ENCODE assay signal across 14 mouse cellular contexts in genomic region chr3:67450601-67451210, GRCm38 (mm10). TPM values are rescaled to one million over a fixed set of nuclear protein-coding genes. Genes with fewer than 3 reads are reported as not detected.
DNase-seq lines count a peak whose midpoint lies in the region; ATAC-seq and TF ChIP-seq lines count a peak whose summit lies in the region.
"Had no signal": no experiment of that assay in that cellular context is flagged by ENCODE, and none has a peak within 500 bp of the region (broad histone marks: within the 10 kb centered on the region; RNA-seq: fewer than 3 reads in every experiment).

No protein-coding gene starts in this region.

- no peaks in the 10 kb centered on the region for H3K4me1 ChIP-seq in kidney, postnatal 0 days (replicated peaks; ENCODE audit: insufficient read depth, low read length)
- H3K4me1 ChIP-seq: megakaryocyte, embryonic 14.5 days had no signal

- no peak overlapping the region for H3K4me2 ChIP-seq in kidney, postnatal 0 days (ENCODE audit: low read length)

- no peaks in the 10 kb centered on the region for H3K27me3 ChIP-seq in kidney, postnatal 0 days (ENCODE audit: insufficient read depth, low read length)
- H3K27me3 ChIP-seq: megakaryocyte, embryonic 14.5 days had no signal

- peak overlapping the region; percentile 62 for H3K4me3 ChIP-seq in gastrocnemius, adult 2 months
- no peak overlapping the region for H3K4me3 ChIP-seq in kidney, postnatal 0 days (replicated peaks; ENCODE audit: low read depth, low read length)
- H3K4me3 ChIP-seq: megakaryocyte, embryonic 14.5 days had no signal

- peaks cover 44% of the 10 kb centered on the region for H3K36me3 ChIP-seq in kidney, postnatal 0 days (ENCODE audit: insufficient read depth, low read length)

- H3K27ac ChIP-seq in gastrocnemius, adult 2 months, result 0 out of 2 replicates have a peak overlapping the region, but pooled peaks have one; percentile 0
- H3K27ac ChIP-seq in kidney, postnatal 0 days, result no peak overlapping the region; the same call in 1 of the 2 replicates

- no peak for DNase-seq in gastrocnemius, adult 2 months
- no peak for DNase-seq in gastrocnemius, adult 8-10 months (ENCODE audit: low spot score in 2 of 2)
- peak; percentile 24 for DNase-seq in kidney, postnatal 0 days (ENCODE audit: low spot score)
- no peak for DNase-seq in kidney, adult 9 months
- peak; percentile 21 for DNase-seq in 3T3-L1 (ENCODE audit: low read depth, low spot score)
- peak; percentile 21 for DNase-seq in heart, postnatal 4 days
- no peak for DNase-seq in testis, postnatal 10 days (ENCODE audit: low spot score)
- no peak for DNase-seq in cerebellum, postnatal 4 days (ENCODE audit: low spot score in 2 of 2)
- DNase-seq: cerebellum, adult 18-20 months; embryo, embryonic 11 days; right cerebral cortex, postnatal 25 days; thymus, postnatal 36 days had no signal

- intact Hi-C loops in gastrocnemius, adult 2 months (cut with DNase I), result no loop called here

- 79% methylated on average over 5 of the region's 5 CpGs for WGBS in kidney, postnatal 0 days

- no peaks in the 10 kb centered on the region for H3K9me3 ChIP-seq in kidney, postnatal 0 days (replicated peaks; ENCODE audit: low read length)
- H3K9me3 ChIP-seq: megakaryocyte, embryonic 14.5 days had no signal

- no peak; the same call in 1 of the 2 replicates for ATAC-seq in kidney, postnatal 0 days (replicated peaks; ENCODE audit: low FRiP score, low read depth)
- ATAC-seq: activated CD4-positive, CD25-positive, alpha-beta regulatory T cell, adult 4 months had no signal

- no peak overlapping the region for H3K9ac ChIP-seq in kidney, postnatal 0 days (ENCODE audit: low read depth, low read length)

- TF ChIP-seq CTCF in gastrocnemius, adult 2 months (IDR thresholded peaks at IDR 0.05), result no peak
- no peak for TF ChIP-seq CTCF in kidney, postnatal 0 days (IDR thresholded peaks at IDR 0.05; ENCODE audit: low read depth)

RNA-seq across cellular contexts. Expression of gene Lxn, which starts 13.0 kb away (rescaled TPM):
- total RNA-seq in gastrocnemius, adult 2 months (2021), result 1 to 10 TPM in 1 of 2 experiments, under 1 TPM in 1; 0.94 to 1.9 TPM
- 1 to 10 TPM in 3 of 4 experiments, under 1 TPM in 1; 0.29 to 2.3 (median 1.1) TPM for total RNA-seq in gastrocnemius, adult 8-10 months (2022)
- 66.6 and 70.1 TPM in 2 replicates for polyA plus RNA-seq in kidney, postnatal 0 days (2015; fragmentation: Nextera tagmentation; extraction: Ambion mirVana)
- total RNA-seq in heart, postnatal 4 days (2021), result 10 to 100 TPM; 23.1 to 23.4 TPM

RNA-seq across cellular contexts. Expression of gene Gfm1, which starts 20.8 kb away (rescaled TPM):
- total RNA-seq in gastrocnemius, adult 2 months (2021), result 100 to 1,000 TPM; 104 to 135 TPM
- total RNA-seq in gastrocnemius, adult 8-10 months (2022), result 100 to 1,000 TPM; 107 to 116 (median 111) TPM
- polyA plus RNA-seq in kidney, postnatal 0 days (2015; fragmentation: Nextera tagmentation; extraction: Ambion mirVana), result 59.1 and 66.7 TPM in 2 replicates
- 100 to 1,000 TPM; 188 to 203 TPM for total RNA-seq in heart, postnatal 4 days (2021)

Comparison
In these comparisons a context has a peak if more than half of its experiments do, and no peak if none do; other contexts are left out.
1. DNase-seq: peak in kidney, postnatal 0 days (single experiment), 3T3-L1 (single experiment) and heart, postnatal 4 days (single experiment); none in gastrocnemius, adult 2 months (single experiment), gastrocnemius, adult 8-10 months (0 of 2), kidney, adult 9 months (single experiment), testis, postnatal 10 days (single experiment) and cerebellum, postnatal 4 days (0 of 2).
2. RNA of gene Lxn, which starts 13.0 kb away (total RNA-seq): 23.1 to 23.4 TPM in heart, postnatal 4 days; 0.94 to 1.9 TPM in gastrocnemius, adult 2 months and 0.29 to 2.3 TPM in gastrocnemius, adult 8-10 months; every median in the first group is over 4 times any median in the second.